Mouse (Mus musculus): ENCODE data around the gene Cdc37.
A peak's percentile ranks its signal among the peaks of the same experiment; 100 is the strongest.

Cdc37 gene

GRCm38 (mm10) chr9:21167140-21168097, 17.6 kb upstream of the Cdc37 start:
- DNase-seq (ENCODE audit: low read depth, low spot score) = no peak

GRCm38 (mm10) chr9:21166516-21166915, 16.7 kb upstream of the Cdc37 start:
- DNase-seq (ENCODE audit: low read depth, low spot score) = no peak

GRCm38 (mm10) chr9:21165952-21166451, 16.2 kb upstream of the Cdc37 start:
- no peak for DNase-seq (ENCODE audit: low read depth, low spot score)

- DNase-seq (ENCODE audit: low read depth, low spot score) = no peak
Measured at GRCm38 (mm10) chr9:21165041-21165951, 15.5 kb upstream of the Cdc37 start, which contains the start of gene Pde4a. TSS of gene Pde4a (plus strand) at chr9:21165714.

- DNase-seq (ENCODE audit: low read depth, low spot score) = no peak
Measured at GRCm38 (mm10) chr9:21164072-21164471, 14.3 kb upstream of the Cdc37 start.

GRCm38 (mm10) chr9:21163086-21164050, 13.6 kb upstream of the Cdc37 start:
- DNase-seq (ENCODE audit: low read depth, low spot score) = no peak

GRCm38 (mm10) chr9:21161209-21161909, 11.6 kb upstream of the Cdc37 start:
- DNase-seq (ENCODE audit: low read depth, low spot score) = peak; percentile 95

- no peak for DNase-seq (ENCODE audit: low read depth, low spot score)
Measured at GRCm38 (mm10) chr9:21154787-21155186, 5.0 kb upstream of the Cdc37 start.

GRCm38 (mm10) chr9:21153833-21154232, 4.1 kb upstream of the Cdc37 start:
- DNase-seq (ENCODE audit: low read depth, low spot score) = no peak

- no peak for DNase-seq (ENCODE audit: low read depth, low spot score)
Measured at GRCm38 (mm10) chr9:21153331-21153730, 3.5 kb upstream of the Cdc37 start.

- no peak for DNase-seq (ENCODE audit: low read depth, low spot score)
Measured at GRCm38 (mm10) chr9:21152715-21153114, 2.9 kb upstream of the Cdc37 start.

GRCm38 (mm10) chr9:21149077-21149653, 617 bp downstream of the Cdc37 start:
- DNase-seq (ENCODE audit: low read depth, low spot score) = no peak

GRCm38 (mm10) chr9:21148427-21148826, 1.4 kb downstream of the Cdc37 start:
- no peak for DNase-seq (ENCODE audit: low read depth, low spot score)

GRCm38 (mm10) chr9:21146722-21147121, 3.1 kb downstream of the Cdc37 start:
- DNase-seq (ENCODE audit: low read depth, low spot score) = no peak

GRCm38 (mm10) chr9:21145431-21145830, 4.4 kb downstream of the Cdc37 start:
- no peak for DNase-seq (ENCODE audit: low read depth, low spot score)

GRCm38 (mm10) chr9:21144361-21144760, 5.4 kb downstream of the Cdc37 start:
- no peak for DNase-seq (ENCODE audit: low read depth, low spot score)

GRCm38 (mm10) chr9:21141922-21142321, 7.9 kb downstream of the Cdc37 start:
- no peak for DNase-seq (ENCODE audit: low read depth, low spot score)

GRCm38 (mm10) chr9:21138386-21138785, 11.4 kb downstream of the Cdc37 start:
- no peak for DNase-seq (ENCODE audit: low read depth, low spot score)

- no peak for DNase-seq (ENCODE audit: low read depth, low spot score)
Measured at GRCm38 (mm10) chr9:21137229-21137628, 12.6 kb downstream of the Cdc37 start.

GRCm38 (mm10) chr9:21136401-21136800, 13.4 kb downstream of the Cdc37 start:
- no peak for DNase-seq (ENCODE audit: low read depth, low spot score)

Measured in WW6 (cell line).